Mouse (Mus musculus): ENCODE measurements around the gene Kcnip4. TPM values are rescaled to one million over a fixed set of nuclear protein-coding genes. Genes with fewer than 3 reads are reported as not detected.

The Kcnip4 gene
- total RNA-seq, 2 experiments from 2014 or later, result 2.9 to 3.3 TPM

DNA sequence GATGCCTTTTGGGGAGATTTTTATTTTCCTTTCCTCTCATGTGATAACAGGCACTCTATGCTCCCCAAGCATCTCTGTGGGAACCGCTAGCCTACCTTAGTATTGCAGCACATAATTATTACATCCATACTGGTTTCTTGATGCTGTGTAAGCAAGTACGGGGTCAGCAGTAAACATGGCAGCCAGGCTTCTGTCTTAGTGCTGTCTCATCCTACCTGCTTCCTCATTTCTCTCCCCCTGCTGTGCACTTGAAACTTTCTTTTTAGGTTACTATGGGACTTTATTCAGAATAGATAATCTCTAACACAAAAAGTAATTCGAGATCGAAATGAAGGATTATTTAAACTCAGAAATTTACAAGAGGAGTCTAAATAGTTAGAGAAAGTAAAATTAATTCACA is 973.0 kb downstream of the Kcnip4 start:
- no peak for DNase-seq

DNA sequence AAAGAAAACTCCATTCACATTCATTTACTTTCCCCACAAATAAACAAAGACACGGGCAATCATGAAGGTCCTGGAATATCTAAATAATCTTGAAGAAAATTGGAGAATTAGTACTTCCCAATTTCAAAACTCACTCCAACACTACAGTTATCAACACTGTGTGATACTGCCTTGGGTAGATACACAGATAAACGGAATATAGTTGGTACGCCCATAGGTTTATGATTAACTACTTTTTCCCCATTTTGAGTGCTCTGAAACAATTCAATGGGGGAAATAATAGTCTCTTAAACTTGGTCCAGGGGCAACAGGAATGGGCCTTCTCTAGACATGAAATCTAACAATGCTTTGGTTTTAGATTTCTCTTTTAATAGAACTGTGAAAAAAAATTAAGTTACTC is 978.9 kb downstream of the Kcnip4 start:
- no peak for DNase-seq

DNA sequence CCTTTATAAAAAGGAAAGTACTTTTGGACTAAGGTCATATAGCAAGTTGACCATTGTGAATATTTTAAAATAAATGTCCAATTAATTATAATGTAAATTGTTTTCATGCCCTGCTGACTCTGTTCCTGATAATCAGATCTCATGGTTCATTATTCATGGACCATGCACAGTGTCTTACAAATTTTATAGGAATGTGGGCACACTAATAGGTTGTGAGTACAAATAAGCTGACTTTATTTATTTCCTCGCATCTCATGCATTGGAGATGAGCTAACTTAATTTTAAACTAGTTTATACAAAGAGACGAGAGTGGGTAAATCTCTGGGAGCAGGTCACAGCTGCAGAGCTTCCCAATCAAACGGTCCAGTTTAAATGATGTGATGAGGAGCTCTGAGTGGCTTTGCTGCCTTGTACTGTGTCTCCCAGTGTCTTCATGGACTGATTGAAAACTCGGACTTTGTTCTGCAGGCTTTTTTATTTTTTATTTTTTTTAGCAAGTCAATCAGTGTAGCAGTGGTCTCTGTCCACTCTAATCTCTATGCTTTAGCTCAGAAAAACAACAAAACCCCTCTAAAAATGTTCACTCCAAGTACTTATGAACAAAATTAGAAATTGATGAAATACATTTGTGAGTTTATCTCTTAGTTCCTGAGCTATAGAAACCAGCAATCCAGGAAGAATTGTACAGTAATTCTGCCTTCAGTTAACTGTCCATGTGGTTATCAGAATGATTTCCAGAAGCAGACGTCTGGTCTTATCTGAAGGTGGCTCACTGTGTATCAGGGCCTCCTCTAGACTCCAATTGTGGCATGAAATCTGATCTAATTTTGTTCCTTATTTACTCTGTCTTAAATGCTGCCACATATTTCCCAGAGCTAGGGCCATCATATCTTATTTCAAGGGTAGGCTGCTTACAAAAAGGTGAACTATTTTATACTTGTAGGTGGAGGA is 979.6 kb downstream of the Kcnip4 start:
- no peak for DNase-seq

DNA sequence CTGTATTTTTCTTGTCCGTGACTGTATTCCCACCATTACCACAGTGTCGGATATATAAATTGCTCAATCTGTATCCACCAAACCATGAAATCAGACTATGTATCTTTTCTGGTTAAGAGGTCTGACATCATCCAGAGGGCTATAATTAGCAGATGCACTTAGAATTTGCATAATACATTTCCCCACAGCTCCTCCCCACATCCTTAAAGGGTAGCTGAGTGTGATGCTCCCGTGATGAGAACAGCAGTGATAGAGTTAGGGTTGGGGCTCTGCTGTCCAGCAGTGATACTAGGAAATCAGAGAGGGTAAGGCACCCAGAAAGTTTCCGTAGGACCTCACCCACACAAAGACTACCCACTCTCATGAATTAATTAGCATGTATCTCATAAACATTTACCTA is 1006.7 kb downstream of the Kcnip4 start:
- DNase-seq, result no peak

DNA sequence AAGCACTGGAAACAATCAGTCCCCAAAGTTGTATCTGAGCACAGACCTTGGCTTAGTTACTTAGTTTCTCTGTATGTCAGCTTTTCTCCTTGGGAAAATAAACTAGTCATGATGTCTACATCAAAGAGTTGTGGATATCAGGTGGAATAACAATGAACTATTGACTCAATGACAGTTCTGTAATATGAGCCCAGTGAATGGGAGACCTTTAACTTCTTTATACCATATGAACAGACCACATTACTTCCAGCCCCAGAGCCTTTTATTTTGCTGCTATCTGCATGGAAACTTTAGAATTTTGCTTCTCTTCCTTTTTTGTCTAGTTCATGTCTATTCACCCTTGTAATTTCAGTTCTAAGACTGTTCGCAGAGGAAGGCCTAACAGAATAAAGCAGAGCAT is 1011.4 kb downstream of the Kcnip4 start:
- no peak for DNase-seq

DNA sequence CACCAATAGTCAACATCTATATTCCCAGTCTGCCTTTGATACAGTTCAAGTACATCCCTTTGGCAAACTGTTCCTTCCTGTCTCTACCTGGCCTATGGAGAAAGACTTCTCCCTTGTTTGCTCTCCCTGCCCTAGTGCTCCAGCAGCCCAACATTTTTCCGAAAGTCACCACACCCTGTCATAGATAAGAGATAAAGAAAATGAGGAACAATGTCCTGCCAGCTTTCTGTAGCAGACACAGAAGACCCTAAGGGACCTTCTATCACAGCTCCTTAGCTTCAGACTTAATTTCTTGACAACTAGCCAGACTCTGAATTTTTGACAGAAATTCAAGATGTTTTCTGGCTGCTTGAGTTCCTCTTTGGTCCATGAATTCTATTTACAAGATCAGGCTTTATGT is 1013.4 kb downstream of the Kcnip4 start:
- DNase-seq, result no peak

DNA sequence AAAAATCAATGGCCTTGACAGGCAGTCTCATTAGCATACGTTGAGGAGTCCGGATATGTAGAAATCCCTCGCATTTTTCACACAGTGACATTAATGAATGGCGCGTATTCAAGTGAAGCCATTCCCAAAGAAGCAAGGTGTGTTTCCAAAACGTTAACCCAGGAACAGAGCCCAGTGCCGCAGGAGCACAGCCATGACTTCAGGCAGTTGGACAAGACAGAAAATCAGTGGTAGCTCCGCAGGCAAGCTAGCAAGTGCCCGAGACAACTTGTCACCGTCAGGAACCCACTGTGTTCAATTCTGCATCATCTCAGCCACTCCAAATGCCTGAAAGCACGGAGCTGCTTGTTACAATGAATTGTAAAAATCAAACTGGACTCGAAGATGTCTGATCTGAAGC is 1014.5 kb downstream of the Kcnip4 start:
- DNase-seq, result no peak

DNA sequence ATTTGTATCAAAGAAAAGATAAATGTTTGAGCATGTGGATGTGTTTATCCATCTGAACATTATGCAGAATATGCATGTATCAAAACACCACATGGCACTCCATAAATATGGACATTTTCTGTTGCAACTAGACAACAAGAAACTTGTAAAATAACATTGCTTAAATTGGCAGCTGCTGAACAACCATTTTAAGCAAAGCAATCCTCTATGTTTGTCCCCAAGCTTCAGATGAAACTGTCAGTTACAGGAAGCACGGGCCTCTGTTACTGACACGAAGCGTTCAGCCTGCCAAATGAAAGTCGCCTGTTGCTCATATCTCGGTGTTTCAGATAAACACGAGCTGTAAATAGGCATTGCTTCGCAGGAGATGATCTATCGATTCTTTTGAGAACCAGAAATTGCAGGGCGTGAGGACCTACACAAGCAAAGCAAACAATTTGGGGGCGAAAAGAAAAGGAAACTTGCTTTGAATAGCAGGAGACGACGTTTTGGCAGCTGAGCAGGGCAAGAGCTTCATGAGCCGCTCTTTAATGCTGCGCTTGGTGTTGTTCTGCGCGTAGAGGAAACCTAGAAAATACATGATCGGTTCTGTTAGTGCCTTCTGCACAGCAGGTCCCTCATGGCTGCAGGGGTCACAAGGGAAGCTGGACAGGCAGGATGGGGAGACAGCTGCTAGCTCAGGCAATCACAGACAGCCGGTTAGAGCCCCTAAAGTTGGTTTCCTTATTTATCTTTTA is 1015.3 kb downstream of the Kcnip4 start:
- no peak for DNase-seq

DNA sequence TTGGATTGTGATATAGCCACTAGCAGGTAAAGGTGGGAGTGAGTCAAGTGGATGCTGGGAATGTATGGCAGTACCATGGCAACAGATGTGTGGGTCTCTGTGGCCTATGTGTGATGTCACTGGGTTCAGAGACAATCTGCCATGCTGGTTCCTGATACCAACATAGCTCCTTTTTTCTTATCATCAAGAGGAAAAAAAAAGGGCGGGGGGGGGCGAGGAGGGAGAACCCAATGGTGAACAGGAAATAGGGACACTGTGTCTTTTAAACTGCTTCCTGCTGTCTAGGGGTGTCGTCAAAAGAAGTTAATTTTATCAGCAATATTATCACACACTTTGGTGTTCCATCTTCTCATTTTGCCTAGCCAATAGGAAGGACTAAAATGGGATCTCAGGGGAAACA is 1021.6 kb downstream of the Kcnip4 start:
- no peak for DNase-seq

DNA sequence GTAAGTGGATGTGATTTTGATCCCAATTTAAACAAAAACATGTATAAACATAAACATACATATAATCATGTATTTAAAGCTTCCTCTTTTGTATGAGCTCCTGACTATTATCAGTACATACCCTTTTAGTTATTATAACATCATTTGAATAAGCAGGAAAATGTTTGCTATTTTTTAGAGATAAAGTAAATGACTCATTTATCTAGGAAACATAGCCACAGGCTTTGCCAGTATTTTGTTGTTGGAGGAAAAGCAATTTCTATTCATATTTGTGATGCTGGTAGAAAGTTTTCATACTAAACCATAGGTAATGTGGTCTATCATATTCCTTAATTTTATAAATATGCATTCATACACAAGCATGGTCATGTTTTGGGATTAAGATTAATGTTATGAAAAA is 1022.3 kb downstream of the Kcnip4 start:
- no peak for DNase-seq

DNA sequence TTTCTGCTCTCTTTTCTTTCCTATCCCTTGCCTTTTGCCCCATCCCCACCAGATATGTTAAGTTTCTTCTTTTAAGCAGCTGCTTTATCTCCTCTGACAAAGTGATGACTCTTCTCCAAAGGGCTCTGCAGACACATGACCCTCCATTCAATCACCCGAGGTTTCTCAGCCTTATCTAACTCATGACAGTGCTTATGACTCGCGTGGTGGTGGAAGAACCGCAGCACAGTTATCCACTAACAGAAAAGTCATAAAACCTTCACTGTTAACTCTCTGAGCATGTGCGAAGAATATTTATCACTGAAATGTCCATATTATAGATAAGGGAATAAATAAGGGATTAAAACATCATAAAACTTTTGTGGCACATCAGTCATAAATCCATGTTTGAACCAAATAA is 1024.5 kb downstream of the Kcnip4 start:
- DNase-seq, result peak; percentile 1

DNA sequence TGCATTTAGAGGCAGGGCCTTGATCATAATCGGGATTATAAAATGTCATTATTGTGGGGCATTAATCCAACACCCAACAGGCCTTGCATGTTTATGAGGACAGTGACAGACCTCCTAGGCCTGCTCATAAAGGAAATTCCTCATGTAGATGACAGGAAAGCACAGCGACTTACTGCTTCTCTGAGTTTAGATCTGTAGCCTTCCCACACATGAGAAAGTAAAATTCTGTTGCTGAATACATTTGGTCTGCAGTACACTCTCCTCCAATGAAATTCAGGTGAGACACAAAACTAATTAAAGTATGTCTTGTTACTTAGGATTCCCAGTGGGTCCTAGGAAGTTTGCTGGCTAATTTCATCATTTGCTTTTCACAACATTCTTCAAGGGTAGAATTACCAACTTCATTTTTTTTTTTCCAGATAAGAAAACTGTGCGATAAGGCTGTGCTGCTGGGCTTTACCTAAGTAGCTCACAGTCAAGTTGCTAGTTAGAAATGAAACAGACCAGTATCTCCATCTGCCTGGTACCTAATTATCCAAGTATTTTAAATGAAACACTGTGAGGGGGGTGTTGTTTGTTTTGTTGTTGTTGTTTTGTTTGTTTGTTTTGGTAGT is 1033.7 kb downstream of the Kcnip4 start:
- no peak for DNase-seq

DNA sequence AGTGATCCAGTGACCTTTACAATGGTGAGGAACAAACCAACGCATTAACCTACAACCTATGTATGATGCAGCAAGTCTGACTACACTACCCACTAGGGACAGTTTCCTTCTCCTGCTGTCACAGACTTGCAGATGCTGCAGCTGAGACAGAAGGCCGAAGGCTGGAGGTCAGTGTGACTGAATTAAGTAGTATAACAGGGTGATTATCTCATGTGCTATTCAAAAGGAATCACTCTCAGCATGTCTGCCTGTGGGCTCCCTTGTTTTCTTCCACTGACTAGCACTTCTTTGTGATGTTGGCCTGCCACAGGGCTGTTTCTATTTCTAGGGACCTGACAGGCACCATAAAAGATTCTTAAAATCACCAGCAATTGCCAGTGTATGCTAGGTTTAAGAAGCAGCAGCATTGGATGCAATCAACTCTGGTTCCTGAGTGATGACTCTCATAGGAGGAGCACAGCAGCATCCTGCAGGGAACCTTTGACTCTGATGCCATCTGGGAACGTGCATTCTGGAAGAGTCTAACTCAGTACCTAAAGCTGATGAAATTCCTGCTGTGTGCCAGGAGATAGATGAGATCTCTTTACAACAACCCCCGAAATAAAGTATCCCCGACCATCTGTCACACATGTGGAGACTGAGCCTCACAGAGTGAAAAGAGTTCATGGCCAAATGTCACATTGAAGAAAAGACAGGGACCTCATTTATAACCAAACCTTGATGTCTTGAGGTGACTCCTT is 1035.0 kb downstream of the Kcnip4 start:
- DNase-seq, result no peak

DNA sequence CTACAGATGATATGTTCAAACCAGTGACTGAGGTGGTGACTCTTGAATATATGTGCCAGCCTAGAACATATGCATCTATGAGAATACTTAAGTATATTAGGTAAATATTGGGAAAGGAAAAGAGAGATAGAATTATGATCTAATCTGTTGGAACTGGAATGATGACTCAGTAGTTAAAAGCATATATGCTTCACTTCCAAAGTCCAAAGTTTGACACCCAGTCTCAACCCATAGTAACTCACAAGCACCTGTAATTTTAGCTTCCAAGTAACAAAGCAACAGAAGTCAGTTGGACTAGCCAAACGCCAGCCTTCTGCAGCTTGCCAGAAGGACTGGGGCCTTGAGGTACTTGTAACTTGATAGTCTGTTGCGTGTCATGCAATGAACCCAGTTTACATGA is 1041.6 kb downstream of the Kcnip4 start:
- no peak for DNase-seq

DNA sequence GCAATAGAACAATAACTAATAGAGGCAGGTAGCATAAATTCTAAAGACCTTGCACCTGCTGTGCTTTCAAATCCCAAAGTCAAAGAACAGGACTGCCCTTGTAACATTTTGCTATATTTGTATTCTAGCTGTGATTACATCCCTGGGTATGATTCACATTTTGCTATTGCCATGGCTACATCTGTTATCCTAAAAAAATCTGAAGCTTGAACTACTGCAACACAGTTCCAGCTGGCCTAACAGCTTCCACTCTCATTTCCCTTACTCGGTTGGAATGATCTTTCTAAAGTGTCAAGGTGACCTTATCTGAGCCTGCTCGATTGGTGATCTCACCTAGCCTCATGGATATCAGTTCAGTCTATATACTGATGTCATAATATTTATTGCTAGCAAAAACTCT is 1064.5 kb downstream of the Kcnip4 start:
- DNase-seq, result no peak

DNA sequence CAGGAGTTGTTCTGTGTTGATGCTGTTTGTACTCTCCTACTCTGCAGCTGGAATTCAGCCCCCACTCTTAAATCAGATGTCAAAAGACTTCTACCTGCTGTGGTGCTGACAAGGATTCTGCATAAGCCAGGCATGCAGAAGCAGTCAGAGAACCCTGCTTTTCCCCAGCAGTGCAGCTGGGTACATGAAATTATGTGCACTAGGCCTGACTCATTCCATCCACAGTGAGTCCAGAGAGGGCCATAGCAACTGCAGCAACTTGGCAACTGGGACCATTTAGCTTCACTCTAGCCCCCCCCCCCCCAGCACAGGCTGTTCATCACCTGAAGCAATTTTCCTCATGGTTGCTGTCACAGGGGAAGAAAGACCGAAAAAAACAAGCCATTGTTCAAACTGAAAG is 1075.8 kb downstream of the Kcnip4 start:
- no peak for DNase-seq

DNA sequence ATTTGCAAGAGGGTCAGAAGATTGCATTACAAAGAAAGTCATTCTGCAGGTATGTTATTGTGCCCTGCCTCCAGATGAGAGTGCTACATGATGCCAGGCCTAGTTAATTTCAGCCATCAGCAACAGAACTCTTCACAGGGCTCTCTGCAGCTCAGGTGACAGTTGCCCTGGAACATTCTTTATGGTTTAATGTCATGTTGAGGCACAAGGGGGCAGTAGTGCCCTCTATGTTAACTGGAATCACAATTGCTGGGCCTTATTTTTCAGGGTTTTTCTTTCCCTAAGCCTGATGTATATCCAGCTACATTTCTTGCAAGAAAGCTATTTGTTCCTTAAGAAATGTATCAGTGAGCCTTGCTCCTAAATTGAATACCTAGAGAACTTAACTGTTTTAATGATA is 1094.2 kb downstream of the Kcnip4 start:
- peak; percentile 64 for DNase-seq

DNA sequence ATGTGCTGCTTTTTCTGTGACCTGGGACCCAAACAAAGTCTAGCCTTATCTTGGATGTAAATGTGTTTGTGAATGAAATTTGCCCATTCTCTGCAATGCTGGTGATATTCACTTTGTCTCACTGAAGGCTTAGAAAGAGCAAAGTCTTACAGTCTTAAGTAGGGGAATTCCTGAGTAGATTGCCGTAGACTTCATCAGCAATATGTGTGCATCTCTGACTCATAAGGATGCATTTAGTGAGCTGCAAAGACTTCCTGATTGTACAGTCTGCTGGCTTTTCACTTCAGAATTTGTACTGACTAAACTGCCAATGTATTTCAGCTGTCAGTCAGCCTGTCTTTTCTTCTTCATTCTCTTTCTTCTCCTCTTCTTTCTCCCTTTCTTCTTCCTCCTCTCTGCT is 1102.8 kb downstream of the Kcnip4 start:
- DNase-seq, result no peak

DNA sequence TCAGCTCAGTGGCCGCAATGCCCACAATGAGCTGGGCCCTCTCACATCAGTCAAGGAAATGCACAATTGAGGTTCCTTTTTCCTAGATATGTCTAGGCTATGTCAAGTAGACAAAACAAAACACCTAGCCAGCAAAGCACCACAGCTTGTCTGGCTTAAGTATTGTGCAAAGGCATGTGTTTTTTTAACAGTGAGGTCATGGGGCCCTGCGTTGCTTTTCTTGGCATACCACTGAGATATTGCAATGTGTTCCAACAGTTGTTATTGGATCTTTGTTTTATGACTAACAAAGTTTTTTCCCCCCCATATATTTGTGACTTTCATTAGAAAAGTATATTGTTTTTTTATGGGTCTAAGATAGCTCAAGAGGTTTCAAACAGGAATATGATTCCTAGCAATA is 1105.0 kb downstream of the Kcnip4 start:
- no peak for DNase-seq

DNA sequence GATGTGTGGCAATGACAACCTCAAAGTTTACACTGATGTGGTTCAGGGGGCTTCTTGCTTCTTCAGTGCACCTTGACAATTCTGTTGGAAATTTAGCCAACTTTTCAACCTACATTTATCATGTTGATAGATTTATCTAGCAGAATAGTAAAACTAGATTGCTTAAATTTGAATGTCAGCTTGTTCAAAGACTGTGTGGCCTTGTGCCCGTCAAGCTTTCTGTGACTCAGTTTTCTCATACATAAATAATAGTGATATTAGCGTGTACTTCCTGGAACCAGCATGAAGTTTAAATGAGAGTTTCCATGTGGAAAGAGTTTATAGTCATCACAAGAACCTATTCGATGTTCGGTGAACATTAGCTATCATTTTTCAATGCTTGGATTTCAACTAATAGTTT is 1112.4 kb downstream of the Kcnip4 start:
- peak; percentile 14 for DNase-seq

DNA sequence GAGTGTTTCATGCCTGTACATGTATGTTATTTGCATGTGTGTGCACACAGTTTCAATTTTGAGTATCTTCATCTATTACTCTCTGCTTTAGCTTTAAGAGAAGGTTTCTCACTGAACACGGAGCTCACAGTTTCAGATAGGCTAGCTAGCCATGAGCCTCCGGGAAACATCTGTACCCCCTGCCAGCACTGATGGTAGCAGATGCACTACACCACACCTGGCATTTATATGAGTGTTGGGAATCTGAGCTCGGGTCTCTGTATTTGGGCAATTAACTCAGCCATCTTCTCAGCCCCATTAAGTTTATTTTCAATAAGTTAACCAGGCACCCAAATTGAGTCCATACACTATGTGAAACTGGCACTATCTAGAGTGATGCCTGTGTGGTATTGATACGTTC is 1113.2 kb downstream of the Kcnip4 start:
- DNase-seq, result no peak

DNA sequence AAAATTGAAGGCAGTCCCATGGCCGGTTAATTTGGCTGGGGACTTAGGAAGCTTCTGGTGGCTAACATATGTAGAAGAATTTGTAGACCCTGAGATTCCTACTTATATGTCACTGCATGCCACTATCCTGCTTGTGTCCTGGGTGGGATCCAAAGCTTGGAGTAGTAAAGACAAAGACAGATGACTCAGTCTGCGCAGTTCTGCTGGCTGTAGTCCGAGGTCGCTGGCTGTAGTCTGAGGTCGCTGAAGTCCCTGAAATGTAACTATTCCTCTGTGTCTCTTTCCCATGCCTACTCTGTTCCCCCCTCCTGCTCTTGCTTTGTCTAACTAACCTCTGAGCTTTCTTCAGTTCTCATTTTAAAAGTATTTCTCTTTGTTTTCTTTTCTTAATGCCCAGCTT is 1114.4 kb downstream of the Kcnip4 start:
- peak; percentile 68 for DNase-seq

DNA sequence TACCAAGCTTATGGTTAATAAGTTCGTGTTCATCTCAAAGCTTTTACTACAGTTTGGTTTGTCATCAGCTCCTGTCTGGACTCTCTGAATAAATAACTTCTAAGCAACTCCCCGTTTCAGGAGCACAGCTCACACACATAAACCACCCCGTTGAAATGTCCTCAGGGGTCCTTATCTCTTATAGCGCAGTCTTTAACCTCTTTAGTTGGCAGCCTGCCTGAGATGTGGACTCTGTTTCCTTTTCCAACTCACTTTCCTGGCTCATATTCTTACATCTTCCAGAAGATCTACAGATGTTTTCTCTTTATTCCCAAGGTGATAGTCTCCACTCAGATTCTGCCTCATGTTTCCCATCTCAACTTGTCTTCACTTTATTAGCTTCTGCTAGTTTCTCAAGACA is 1116.4 kb downstream of the Kcnip4 start:
- no peak for DNase-seq
